Mouse (Mus musculus): ENCODE results near the gene Serpina1e. TPM values are rescaled to one million over a fixed set of nuclear protein-coding genes. Genes with fewer than 3 reads are reported as not detected.
"Not testable (repeated sequence)": the region's sequence is repeated elsewhere in the genome, so short reads cannot be mapped to it uniquely, and the experiment has no call there.

Serpina1e gene
- polyA plus RNA-seq, 1 experiment, result 3.5 TPM

DNA sequence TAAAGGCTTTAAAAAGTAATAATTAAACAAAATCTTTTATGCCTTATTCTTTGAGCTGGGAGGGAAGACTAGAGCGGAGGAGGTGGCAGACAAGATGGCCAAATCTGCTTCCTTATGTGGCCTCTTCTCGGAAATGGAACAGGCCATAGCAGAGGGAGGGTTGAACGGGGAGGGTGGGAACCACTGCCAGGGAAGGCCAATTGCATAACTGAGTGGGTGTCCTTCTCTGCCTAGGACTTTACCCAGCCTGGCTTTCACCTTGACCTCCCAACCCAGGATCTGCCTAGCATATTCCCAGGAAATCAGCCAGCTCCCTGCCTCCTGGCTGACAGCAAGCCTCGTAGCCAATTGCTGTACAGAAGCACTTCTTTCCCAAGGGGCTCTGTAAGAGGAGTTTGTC lies 4.5 kb upstream of the Serpina1e start:
- TF ChIP-seq POLR2A (IDR thresholded peaks at IDR 0.05; ENCODE audit: low read depth, low read length) (no peak), CTCF (conservative IDR thresholded peaks at IDR 0.05; ENCODE audit: insufficient read depth, insufficient read length, low read depth, low read length) (no peak)
- H3K27me3 ChIP-seq (replicated peaks; ENCODE audit: control insufficient read depth, insufficient read depth, low read length), result no peaks in the 10 kb centered on the region
- no peaks in the 10 kb centered on the region for H3K4me1 ChIP-seq (ENCODE audit: control insufficient read depth, insufficient read depth, low read length)
- H3K4me3 ChIP-seq (ENCODE audit: insufficient read depth, low read depth, low read length), result no peak overlapping the region
- H3K27ac ChIP-seq (ENCODE audit: insufficient read depth, low read depth, low read length), result no peak overlapping the region
- peak; percentile 60 for DNase-seq
- WGBS, result 50% methylated on average over 4 of the region's 4 CpGs
- no peaks in the 10 kb centered on the region for H3K36me3 ChIP-seq (ENCODE audit: control insufficient read depth, insufficient read depth, low read length)

DNA sequence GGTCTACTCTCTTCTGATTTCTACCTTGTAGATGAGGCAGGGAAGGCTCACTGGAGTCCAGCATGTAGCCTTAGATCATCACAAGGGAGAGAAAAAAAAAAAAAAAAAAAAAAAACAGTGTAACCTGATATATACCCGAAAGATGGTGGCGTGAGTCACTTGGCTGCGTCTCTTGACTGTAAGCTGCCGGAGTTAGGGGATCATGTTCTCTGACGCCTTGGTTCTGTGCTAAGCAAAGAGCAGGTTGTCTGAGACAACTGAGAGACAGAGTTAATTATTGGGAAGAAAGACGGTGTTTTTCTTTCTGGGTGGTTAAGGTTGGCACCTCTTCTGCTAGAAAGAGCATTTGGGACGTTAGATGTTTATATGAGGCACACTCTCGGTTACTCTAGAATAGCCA lies 4.1 kb upstream of the Serpina1e start:
- no peaks in the 10 kb centered on the region for H3K27me3 ChIP-seq (replicated peaks; ENCODE audit: control insufficient read depth, insufficient read depth, low read length)
- WGBS, result 43% methylated on average over 8 of the region's 8 CpGs
- H3K4me3 ChIP-seq (ENCODE audit: insufficient read depth, low read depth, low read length), result no peak overlapping the region
- no peak for DNase-seq
- no peaks in the 10 kb centered on the region for H3K4me1 ChIP-seq (ENCODE audit: control insufficient read depth, insufficient read depth, low read length)
- no peaks in the 10 kb centered on the region for H3K36me3 ChIP-seq (ENCODE audit: control insufficient read depth, insufficient read depth, low read length)
- no peak overlapping the region for H3K27ac ChIP-seq (ENCODE audit: insufficient read depth, low read depth, low read length)
- TF ChIP-seq POLR2A (IDR thresholded peaks at IDR 0.05; ENCODE audit: low read depth, low read length) (no peak), CTCF (conservative IDR thresholded peaks at IDR 0.05; ENCODE audit: insufficient read depth, insufficient read length, low read depth, low read length) (no peak)

DNA sequence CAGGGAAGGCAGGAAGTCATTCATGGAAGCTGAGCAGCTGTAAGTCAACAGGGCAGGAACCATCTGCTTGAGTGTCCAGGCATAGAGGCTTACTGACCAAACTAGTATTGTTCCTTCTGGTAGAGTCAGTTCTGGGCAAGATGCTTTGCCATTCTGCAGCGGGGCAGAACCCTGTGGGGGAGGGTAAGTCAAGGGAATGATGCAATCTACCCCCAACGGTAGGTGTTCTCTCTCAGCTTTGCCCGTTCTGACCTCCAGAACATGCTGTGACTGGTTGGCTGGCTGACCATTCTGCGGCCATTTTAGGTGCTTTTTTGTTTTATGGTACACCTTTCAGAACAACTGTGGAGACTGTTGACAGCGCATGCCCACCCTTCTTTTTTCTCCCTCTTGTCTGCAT lies 3.6 kb upstream of the Serpina1e start:
- Histone ChIP-seq H3K27me3 (replicated peaks; ENCODE audit: control insufficient read depth, insufficient read depth, low read length) (no peaks in the 10 kb centered on the region), H3K36me3 (ENCODE audit: control insufficient read depth, insufficient read depth, low read length) (no peaks in the 10 kb centered on the region), H3K4me3 (ENCODE audit: insufficient read depth, low read depth, low read length) (no peak overlapping the region), H3K4me1 (ENCODE audit: control insufficient read depth, insufficient read depth, low read length) (no peaks in the 10 kb centered on the region), H3K27ac (ENCODE audit: insufficient read depth, low read depth, low read length) (no peak overlapping the region)
- no peak for DNase-seq
- TF ChIP-seq POLR2A (IDR thresholded peaks at IDR 0.05; ENCODE audit: low read depth, low read length) (no peak), CTCF (conservative IDR thresholded peaks at IDR 0.05; ENCODE audit: insufficient read depth, insufficient read length, low read depth, low read length) (no peak)
- 75% methylated on average over 5 of the region's 5 CpGs for WGBS

DNA sequence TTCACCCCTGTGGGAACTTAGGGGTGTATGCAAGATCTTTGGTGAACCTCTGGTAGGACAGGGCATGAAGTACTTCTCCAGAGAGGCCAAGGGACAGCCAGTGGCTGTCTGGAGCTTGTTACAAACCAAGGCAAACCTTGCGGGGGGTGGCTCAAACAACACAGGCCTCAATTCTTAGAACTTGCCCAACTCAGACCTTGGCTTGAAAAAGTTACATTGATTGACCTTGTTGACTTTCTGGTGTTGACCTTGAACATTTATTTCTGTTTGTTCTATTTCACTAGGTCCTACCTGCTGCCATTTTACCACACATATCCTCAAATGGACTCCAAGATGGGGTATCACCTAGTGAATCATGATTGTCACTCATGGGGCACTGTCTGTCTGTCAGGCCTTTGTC lies 2.9 kb upstream of the Serpina1e start:
- Histone ChIP-seq H3K36me3 (ENCODE audit: control insufficient read depth, insufficient read depth, low read length) (no peaks in the 10 kb centered on the region), H3K4me1 (ENCODE audit: control insufficient read depth, insufficient read depth, low read length) (no peaks in the 10 kb centered on the region), H3K27me3 (replicated peaks; ENCODE audit: control insufficient read depth, insufficient read depth, low read length) (no peaks in the 10 kb centered on the region), H3K27ac (ENCODE audit: insufficient read depth, low read depth, low read length) (no peak overlapping the region), H3K4me3 (ENCODE audit: insufficient read depth, low read depth, low read length) (no peak overlapping the region)
- TF ChIP-seq CTCF (conservative IDR thresholded peaks at IDR 0.05; ENCODE audit: insufficient read depth, insufficient read length, low read depth, low read length) (no peak), POLR2A (IDR thresholded peaks at IDR 0.05; ENCODE audit: low read depth, low read length) (no peak)
- DNase-seq, result no peak
- 100% methylated on average over 1 of the region's 1 CpGs for WGBS

DNA sequence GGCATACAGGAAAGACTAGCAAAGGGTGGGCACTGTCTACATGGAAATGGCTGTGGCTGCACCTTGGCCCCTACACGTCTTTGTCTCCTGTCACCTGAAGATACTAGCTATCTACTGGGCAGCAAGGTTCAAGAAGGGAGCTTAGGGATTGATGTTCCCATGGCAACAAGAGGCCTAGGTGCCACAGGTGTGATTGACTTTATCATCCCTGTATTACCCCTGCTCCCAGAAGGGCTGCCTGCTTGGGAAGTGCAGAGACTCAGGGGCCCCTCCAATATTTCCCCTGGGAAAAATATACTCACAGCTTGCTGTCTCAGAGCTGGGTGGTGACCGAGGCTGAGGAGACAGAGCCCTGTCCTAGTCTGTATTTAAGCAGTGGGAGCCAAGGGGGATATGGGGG lies 2.2 kb downstream of the Serpina1e start:
- not testable (repeated sequence) for H3K27ac ChIP-seq (ENCODE audit: insufficient read depth, low read depth, low read length); DNase-seq; H3K36me3 ChIP-seq (ENCODE audit: control insufficient read depth, insufficient read depth, low read length); H3K4me3 ChIP-seq (ENCODE audit: insufficient read depth, low read depth, low read length); H3K27me3 ChIP-seq (replicated peaks; ENCODE audit: control insufficient read depth, insufficient read depth, low read length); H3K4me1 ChIP-seq (ENCODE audit: control insufficient read depth, insufficient read depth, low read length)
- 72% methylated on average over 2 of the region's 2 CpGs for WGBS

DNA sequence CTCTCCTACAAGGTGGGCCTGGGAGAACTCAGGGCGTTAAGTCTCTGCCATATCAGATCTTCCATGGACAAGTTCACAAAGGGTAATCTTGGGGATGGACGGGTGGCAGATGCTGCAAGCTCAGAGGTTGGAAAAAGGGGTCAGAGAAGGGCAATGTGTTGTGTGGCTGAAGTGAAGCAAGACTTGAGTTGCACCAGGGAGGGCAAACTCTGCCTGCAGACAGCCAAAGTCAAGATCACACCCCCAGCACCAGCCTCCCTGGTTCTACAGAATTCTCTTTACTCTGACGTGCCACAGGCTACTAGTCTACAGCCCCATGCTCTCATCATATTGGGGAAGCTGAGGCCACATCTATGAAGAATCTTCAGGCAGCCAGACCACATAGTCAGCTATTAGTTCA lies 5.8 kb downstream of the Serpina1e start:
- not testable (repeated sequence) for H3K27ac ChIP-seq (ENCODE audit: insufficient read depth, low read depth, low read length); H3K27me3 ChIP-seq (replicated peaks; ENCODE audit: control insufficient read depth, insufficient read depth, low read length); H3K4me1 ChIP-seq (ENCODE audit: control insufficient read depth, insufficient read depth, low read length); DNase-seq; H3K36me3 ChIP-seq (ENCODE audit: control insufficient read depth, insufficient read depth, low read length); H3K4me3 ChIP-seq (ENCODE audit: insufficient read depth, low read depth, low read length)
- 71% methylated on average over 3 of the region's 3 CpGs for WGBS

DNA sequence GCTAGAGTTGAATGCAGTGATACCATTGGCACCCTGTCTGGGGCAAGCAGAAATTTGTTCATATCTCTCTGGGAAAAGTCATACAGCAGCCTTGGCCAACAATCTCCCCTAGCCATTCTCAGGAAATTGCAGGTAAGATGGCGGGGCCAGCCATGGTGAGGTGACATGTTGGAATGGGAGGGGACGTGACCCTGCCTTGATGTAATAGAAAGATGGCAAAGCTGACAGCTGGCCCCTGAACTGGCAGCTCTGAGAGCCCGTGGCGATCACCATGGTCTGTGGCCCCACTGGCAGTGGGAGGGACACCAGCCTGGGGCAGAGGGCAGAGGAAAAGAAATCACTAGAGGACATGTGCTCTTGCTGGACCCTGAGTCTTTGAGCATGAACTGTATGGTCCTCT lies 12.5 kb downstream of the Serpina1e start:
- H3K27me3 ChIP-seq (replicated peaks; ENCODE audit: control insufficient read depth, insufficient read depth, low read length), result no peaks in the 10 kb centered on the region; the same call in 1 of the 2 replicates
- H3K36me3 ChIP-seq (ENCODE audit: control insufficient read depth, insufficient read depth, low read length), result no peaks in the 10 kb centered on the region
- H3K4me3 ChIP-seq (ENCODE audit: insufficient read depth, low read depth, low read length), result no peak overlapping the region
- no peak for DNase-seq
- TF ChIP-seq POLR2A (IDR thresholded peaks at IDR 0.05; ENCODE audit: low read depth, low read length) (no peak), CTCF (conservative IDR thresholded peaks at IDR 0.05; ENCODE audit: insufficient read depth, insufficient read length, low read depth, low read length) (no peak)
- 78% methylated on average over 4 of the region's 4 CpGs for WGBS
- H3K4me1 ChIP-seq (ENCODE audit: control insufficient read depth, insufficient read depth, low read length), result no peaks in the 10 kb centered on the region
- H3K27ac ChIP-seq (ENCODE audit: insufficient read depth, low read depth, low read length), result no peak overlapping the region

DNA sequence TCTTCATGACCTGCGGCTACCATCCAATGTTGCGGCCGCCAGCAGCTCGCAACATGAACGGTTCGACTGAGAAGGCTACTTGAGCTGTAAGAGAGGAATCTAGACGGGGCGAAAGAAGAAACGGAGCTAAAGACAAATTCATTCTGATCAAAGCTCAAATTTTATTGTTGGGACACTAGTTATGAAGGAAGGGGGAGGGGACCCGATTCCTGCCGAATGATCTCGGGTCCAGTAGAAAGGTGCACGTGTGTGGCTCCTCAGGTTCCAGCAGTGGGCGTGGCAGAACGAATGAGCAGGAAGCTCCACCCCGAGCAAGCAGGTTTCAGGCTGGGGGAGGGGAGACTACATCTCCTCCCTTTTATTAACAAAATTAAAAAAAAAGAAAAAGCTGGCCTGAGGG lies 49.6 kb downstream of the Serpina1e start:
- 80% methylated on average over 13 of the region's 16 CpGs for WGBS
- H3K36me3 ChIP-seq (ENCODE audit: control insufficient read depth, insufficient read depth, low read length); H3K4me3 ChIP-seq (ENCODE audit: insufficient read depth, low read depth, low read length); H3K4me1 ChIP-seq (ENCODE audit: control insufficient read depth, insufficient read depth, low read length); H3K27me3 ChIP-seq (replicated peaks; ENCODE audit: control insufficient read depth, insufficient read depth, low read length): not testable (repeated sequence)
- peak overlapping the region; percentile 31; the same call in 1 of the 2 replicates for H3K27ac ChIP-seq (ENCODE audit: insufficient read depth, low read depth, low read length)
- DNase-seq, result peak; percentile 77

DNA sequence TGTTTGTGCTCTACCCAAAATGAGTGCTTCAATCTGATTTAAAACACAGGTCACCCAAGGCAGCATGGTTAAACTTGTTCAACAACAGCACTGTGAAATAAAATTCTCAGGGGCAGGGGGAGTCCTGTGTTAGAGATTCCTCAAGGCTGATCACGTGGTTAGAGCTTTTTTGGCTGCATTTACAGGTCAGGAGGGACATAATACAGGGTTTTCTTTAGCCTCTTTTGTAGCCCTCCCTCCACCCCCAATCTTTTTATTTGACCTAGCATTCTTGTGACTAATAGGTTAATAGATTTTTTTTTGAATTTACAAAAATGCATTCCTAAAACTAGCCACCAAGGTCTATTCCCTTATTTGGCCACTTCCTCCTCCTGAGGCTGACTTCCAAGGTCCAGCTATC lies 51.0 kb downstream of the Serpina1e start:
- H3K36me3 ChIP-seq (ENCODE audit: control insufficient read depth, insufficient read depth, low read length); H3K4me3 ChIP-seq (ENCODE audit: insufficient read depth, low read depth, low read length); H3K27ac ChIP-seq (ENCODE audit: insufficient read depth, low read depth, low read length); H3K27me3 ChIP-seq (replicated peaks; ENCODE audit: control insufficient read depth, insufficient read depth, low read length); H3K4me1 ChIP-seq (ENCODE audit: control insufficient read depth, insufficient read depth, low read length): not testable (repeated sequence)
- DNase-seq, result peak; percentile 20
- WGBS, result 16% methylated on average over 1 of the region's 1 CpGs

DNA sequence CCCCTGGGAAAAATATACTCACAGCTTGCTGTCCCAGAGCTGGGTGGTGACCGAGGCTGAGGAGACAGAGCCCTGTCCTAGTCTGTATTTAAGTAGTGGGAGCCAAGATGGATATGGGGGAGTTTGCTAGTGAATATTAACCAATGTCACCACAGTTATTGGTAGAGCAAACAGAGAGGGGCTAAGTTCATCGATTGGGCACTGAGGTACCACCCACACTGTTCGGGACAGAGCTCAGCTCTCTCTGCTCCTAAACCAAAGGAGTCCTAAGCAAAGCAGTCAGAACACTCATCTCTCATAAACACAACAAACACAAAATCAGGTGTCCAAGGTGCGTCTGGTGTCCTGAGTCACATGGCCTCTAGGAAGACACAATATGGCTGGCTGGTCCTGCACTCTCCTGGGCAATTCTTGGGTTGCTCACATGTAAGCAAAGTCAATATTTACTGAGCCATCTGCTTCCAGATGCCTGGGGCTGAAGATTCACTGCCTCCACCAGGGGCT lies 53.9 kb downstream of the Serpina1e start, which contains the start of gene Serpina1c:
TSS of gene Serpina1c (minus strand) at position 51 of the 504 bp plus-strand sequence.
- WGBS, result 75% methylated on average over 4 of the region's 4 CpGs
- not testable (repeated sequence) for H3K4me1 ChIP-seq (ENCODE audit: control insufficient read depth, insufficient read depth, low read length); H3K27ac ChIP-seq (ENCODE audit: insufficient read depth, low read depth, low read length)

DNA sequence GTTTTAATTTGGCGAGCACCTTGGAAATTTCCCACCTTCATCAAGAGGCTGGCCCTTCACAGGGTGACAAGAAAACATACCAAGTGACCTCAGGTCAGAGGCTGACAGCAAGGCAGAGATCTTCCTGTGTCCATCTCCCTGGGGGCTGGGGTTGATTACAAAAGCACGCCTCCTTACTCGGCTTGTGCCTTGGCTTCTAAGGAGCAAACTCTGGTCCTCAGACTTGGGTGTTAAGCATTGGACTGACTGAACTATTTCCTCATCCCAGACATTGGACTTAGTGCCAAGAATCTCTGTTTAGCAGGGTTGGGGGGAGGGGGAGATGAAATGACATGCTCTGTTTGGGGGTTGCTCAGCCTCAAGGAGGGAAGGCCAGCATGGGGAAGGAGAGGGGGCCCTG lies 56.8 kb downstream of the Serpina1e start:
- WGBS, result 65% methylated on average over 3 of the region's 3 CpGs
- not testable (repeated sequence) for H3K4me1 ChIP-seq (ENCODE audit: control insufficient read depth, insufficient read depth, low read length); H3K4me3 ChIP-seq (ENCODE audit: insufficient read depth, low read depth, low read length); H3K36me3 ChIP-seq (ENCODE audit: control insufficient read depth, insufficient read depth, low read length); H3K27me3 ChIP-seq (replicated peaks; ENCODE audit: control insufficient read depth, insufficient read depth, low read length); H3K27ac ChIP-seq (ENCODE audit: insufficient read depth, low read depth, low read length)
- peak; percentile 28 for DNase-seq

More for the DNA sequence above, 53.9 kb downstream of the Serpina1e start, which contains the start of gene Serpina1c:
- H3K4me3 ChIP-seq (ENCODE audit: insufficient read depth, low read depth, low read length); H3K36me3 ChIP-seq (ENCODE audit: control insufficient read depth, insufficient read depth, low read length); H3K27me3 ChIP-seq (replicated peaks; ENCODE audit: control insufficient read depth, insufficient read depth, low read length); DNase-seq: not testable (repeated sequence)

Data from kidney, adult 2 months (tissue).